Comparison of ENCODE assay signal across 15 mouse cellular contexts in the genomic region with DNA sequence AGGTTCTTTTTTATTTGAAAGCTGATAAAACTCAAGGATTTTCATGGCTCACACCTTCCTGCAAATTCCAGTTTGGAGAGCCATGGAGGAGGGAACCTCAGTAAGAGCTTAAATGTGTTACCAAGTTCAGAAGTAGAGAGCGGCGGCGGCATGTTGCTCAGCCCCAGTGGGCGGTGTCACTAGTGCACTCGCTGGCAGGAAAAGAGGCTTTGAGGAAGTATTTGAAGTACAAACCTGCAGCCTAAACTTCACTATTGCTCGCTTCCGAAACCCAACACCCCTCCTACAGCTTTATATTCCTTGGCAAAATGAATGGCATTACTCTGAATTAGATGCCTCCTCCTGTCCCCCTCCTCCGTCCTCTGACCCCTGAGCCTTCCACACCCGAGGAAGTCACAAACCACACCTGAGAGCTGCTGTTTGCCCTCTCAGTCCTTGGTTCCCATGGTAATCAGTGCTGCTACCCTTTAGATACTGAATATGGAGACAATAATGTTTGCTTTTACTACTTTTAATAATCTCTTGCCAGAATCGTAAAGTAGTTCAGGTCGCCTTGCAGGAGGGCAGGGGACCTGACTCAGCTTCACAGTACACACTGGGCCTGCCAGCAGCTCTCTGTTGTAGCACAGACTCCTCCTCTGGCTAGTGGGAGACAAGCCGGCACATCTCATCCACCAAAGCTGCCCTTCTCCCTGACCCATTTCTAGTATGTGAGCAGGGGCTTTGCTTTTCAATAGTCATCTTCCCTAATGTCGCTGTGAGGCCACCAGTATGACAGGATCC.
A peak's percentile ranks its signal among the peaks of the same experiment; 100 is the strongest.
DNase-seq lines count a peak whose midpoint lies in the region; ATAC-seq and TF ChIP-seq lines count a peak whose summit lies in the region.
"Had no signal": no experiment of that assay in that cellular context is flagged by ENCODE, and none has a peak within 500 bp of the region (broad histone marks: within the 10 kb centered on the region; RNA-seq: fewer than 3 reads in every experiment).

No protein-coding gene starts in this region.

- H3K9me3 ChIP-seq in lung, embryonic 16.5 days (ENCODE audit: control insufficient read depth, low read length): no peaks in the 10 kb centered on the region
- H3K9me3 ChIP-seq in intestine, embryonic 16.5 days (ENCODE audit: control insufficient read depth, low read length): no peaks in the 10 kb centered on the region
- H3K9me3 ChIP-seq: forebrain, embryonic 13.5 days; hindbrain, embryonic 15.5 days; limb, embryonic 15.5 days had no signal

- intact Hi-C loops in heart, postnatal 10 days (cut with DNase I): no loop called here

- peaks cover 7% of the 10 kb centered on the region for H3K4me1 ChIP-seq in lung, embryonic 16.5 days (replicated peaks; ENCODE audit: control insufficient read depth, insufficient read depth, low read length)
- H3K4me1 ChIP-seq in lung, adult 2 months (ENCODE audit: control insufficient read depth, insufficient read depth, low read length): peaks cover 2% of the 10 kb centered on the region
- H3K4me1 ChIP-seq in intestine, embryonic 16.5 days (ENCODE audit: control insufficient read depth, insufficient read depth, low read length): 0 out of 2 replicates have a peak, but pooled peaks cover 6% of the 10 kb centered on the region
- H3K4me1 ChIP-seq: limb, embryonic 15.5 days had no signal

- no peak overlapping the region for H3K9ac ChIP-seq in lung, embryonic 16.5 days (ENCODE audit: low read length)
- no peak overlapping the region for H3K9ac ChIP-seq in intestine, embryonic 16.5 days (ENCODE audit: low read depth, low read length)
- H3K9ac ChIP-seq: forebrain, embryonic 13.5 days; hindbrain, embryonic 15.5 days; limb, embryonic 15.5 days had no signal

- TF ChIP-seq CTCF in lung, adult 2 months (IDR thresholded peaks at IDR 0.05; ENCODE audit: insufficient read depth, low read length): no peak

- peak; percentile 83 for ATAC-seq in lung, embryonic 16.5 days (ENCODE audit: low read depth)
- ATAC-seq in activated CD4-positive, CD25-positive, alpha-beta regulatory T cell, adult 4 months: peak; percentile 66
- ATAC-seq in intestine, embryonic 16.5 days: peak; percentile 84
- ATAC-seq: forebrain, embryonic 13.5 days had no signal

- 60% methylated on average over 13 of the region's 13 CpGs for WGBS in lung, embryonic 16.5 days
- WGBS in lung, adult 2 months: 66% methylated on average over 13 of the region's 13 CpGs
- 62% methylated on average over 13 of the region's 13 CpGs for WGBS in intestine, embryonic 16.5 days

- peaks cover 31% of the 10 kb centered on the region for H3K36me3 ChIP-seq in lung, embryonic 16.5 days (ENCODE audit: control insufficient read depth, insufficient read depth, low read length)
- peaks cover 6% of the 10 kb centered on the region for H3K36me3 ChIP-seq in intestine, embryonic 16.5 days (ENCODE audit: control insufficient read depth, insufficient read depth, low read length)

- H3K4me2 ChIP-seq in lung, embryonic 16.5 days (ENCODE audit: low read depth, low read length): peak overlapping the region; percentile 10
- H3K4me2 ChIP-seq in intestine, embryonic 16.5 days (ENCODE audit: low read depth, low read length): no peak overlapping the region; the same call in 1 of the 2 replicates
- H3K4me2 ChIP-seq: forebrain, embryonic 13.5 days; hindbrain, embryonic 15.5 days; limb, embryonic 15.5 days had no signal

- no peak for DNase-seq in lung, adult 2 months
- DNase-seq in thymus, postnatal 36 days: peak; percentile 14 to 19
- DNase-seq in heart, postnatal 10 days: no peak
- no peak for DNase-seq in frontal cortex, postnatal 25 days (ENCODE audit: low spot score in 2 of 2)
- DNase-seq: adrenal gland, postnatal 25 days; cerebellum, adult 9-11 months; embryo, embryonic 11 days; heart, adult 2 months; midbrain, embryonic 14.5 days had no signal

- peak overlapping the region; percentile 76 for H3K27ac ChIP-seq in lung, embryonic 16.5 days (ENCODE audit: low read length)
- no peak overlapping the region for H3K27ac ChIP-seq in intestine, embryonic 16.5 days (ENCODE audit: low read length)
- H3K27ac ChIP-seq: forebrain, embryonic 13.5 days; heart, adult 2 months; hindbrain, embryonic 15.5 days; limb, embryonic 15.5 days had no signal

- H3K4me3 ChIP-seq in lung, embryonic 16.5 days (ENCODE audit: low read length): no peak overlapping the region
- H3K4me3 ChIP-seq in lung, adult 2 months (replicated peaks; ENCODE audit: extremely low read depth, low read depth, low read length): no peak overlapping the region
- no peak overlapping the region for H3K4me3 ChIP-seq in intestine, embryonic 16.5 days (ENCODE audit: low read length)
- H3K4me3 ChIP-seq: forebrain, embryonic 13.5 days; heart, adult 2 months; hindbrain, embryonic 15.5 days; limb, embryonic 15.5 days had no signal

- no peak for TF ChIP-seq POLR2A in lung, adult 2 months (IDR thresholded peaks at IDR 0.05; ENCODE audit: borderline replicate concordance, extremely low read depth, low read depth, low read length)

- no peaks in the 10 kb centered on the region for H3K27me3 ChIP-seq in lung, embryonic 16.5 days (ENCODE audit: control insufficient read depth, insufficient read depth, low read depth, low read length)
- H3K27me3 ChIP-seq in intestine, embryonic 16.5 days (replicated peaks; ENCODE audit: control insufficient read depth, insufficient read depth, low read length): no peaks in the 10 kb centered on the region
- H3K27me3 ChIP-seq: forebrain, embryonic 13.5 days; hindbrain, embryonic 15.5 days; limb, embryonic 15.5 days had no signal

Comparison
In these comparisons a context has a peak if more than half of its experiments do, and no peak if none do; other contexts are left out.
1. DNase-seq: peak in thymus, postnatal 36 days (2 of 2); none in lung, adult 2 months (single experiment), heart, postnatal 10 days (0 of 2) and frontal cortex, postnatal 25 days (0 of 2).
2. Peak in every context shown above with its lines, with median percentiles within 50 percentile points of each other: ATAC-seq.